Mouse (Mus musculus): ENCODE data around the gene Tnrc18. TPM values are rescaled to one million over a fixed set of nuclear protein-coding genes. Genes with fewer than 3 reads are reported as not detected.
A peak's percentile ranks its signal among the peaks of the same experiment; 100 is the strongest.

Gene Tnrc18
- polyA plus RNA-seq, 1 experiment from 2014 or later: 3.4 TPM

DNA sequence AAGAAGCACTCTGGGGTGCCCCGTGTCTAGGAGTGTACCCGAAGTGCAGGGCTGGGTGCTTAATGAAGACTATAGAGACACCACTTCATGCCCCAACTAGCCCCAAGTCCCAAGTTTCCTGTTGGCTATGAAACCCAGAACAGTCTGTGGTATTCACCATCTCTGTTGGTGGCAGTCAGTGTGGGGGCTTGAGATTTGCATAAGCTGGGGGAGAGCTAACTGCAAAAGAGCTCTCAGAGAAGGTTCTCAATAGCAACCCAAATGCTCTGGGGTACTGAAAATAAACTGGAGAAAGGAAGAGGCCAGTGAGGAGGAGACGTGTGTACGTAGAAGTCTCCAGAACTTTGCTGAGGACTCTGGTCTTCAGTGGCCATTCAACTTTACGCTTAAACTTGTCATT is 134.9 kb downstream of the Tnrc18 start:
- Histone ChIP-seq H3K4me3 (replicated peaks) (no peak overlapping the region), H3K4me1 (replicated peaks) (peaks cover 19% of the 10 kb centered on the region), H3K9me3 (replicated peaks) (no peaks in the 10 kb centered on the region), H3K4me2 (no peak overlapping the region), H3K9ac (no peak overlapping the region), H3K36me3 (replicated peaks) (no peaks in the 10 kb centered on the region), H3K27me3 (no peaks in the 10 kb centered on the region), H3K27ac (replicated peaks) (no peak overlapping the region)
- WGBS (ENCODE audit: insufficient replicate concordance): 69% methylated on average over 5 of the region's 5 CpGs
- no peak for ATAC-seq (ENCODE audit: insufficient read depth)

DNA sequence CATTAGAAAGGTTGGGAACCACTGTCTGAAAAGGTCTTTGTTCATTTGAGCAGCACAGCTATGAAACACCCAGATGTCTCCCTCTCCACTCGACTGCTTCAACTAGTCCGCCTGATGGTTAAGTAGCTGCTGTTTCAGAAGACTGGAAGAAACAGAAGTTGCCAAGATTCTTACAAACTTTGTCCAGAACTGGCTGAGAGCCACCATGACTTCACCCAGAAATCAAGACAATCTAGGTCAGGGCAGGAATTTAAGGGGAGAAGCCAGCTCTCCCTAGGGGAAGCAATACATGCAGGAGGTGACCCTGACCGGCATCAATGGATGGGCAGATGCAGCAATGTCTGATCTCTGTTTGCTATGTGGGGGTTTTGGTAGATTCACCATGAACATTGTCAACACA is 135.6 kb downstream of the Tnrc18 start:
- Histone ChIP-seq H3K9me3 (replicated peaks) (no peaks in the 10 kb centered on the region), H3K4me1 (replicated peaks) (peaks cover 21% of the 10 kb centered on the region)
- 67% methylated on average over 3 of the region's 3 CpGs for WGBS (ENCODE audit: insufficient replicate concordance)

DNA sequence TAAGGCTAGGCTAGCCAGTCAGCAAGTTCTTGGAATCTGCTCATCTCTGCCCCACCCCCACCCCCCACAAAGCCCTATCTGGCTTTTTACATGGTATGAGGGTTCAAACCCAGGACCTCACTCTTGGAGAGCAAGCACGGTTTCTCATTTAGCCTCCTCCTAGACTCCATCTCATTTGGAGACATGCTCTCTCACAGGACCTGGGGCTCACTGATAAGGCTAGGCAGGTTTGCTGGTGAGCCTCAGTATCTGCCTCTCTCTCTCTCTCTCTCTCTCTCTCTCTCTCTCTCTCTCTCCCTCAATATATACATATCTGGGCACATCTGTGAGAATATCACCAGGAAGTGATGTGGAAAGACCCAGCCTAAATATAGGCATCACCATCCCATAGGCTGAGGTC is 138.4 kb downstream of the Tnrc18 start:
- Histone ChIP-seq H3K36me3 (replicated peaks) (no peaks in the 10 kb centered on the region), H3K9ac (no peak overlapping the region), H3K4me3 (replicated peaks) (no peak overlapping the region), H3K9me3 (replicated peaks) (no peaks in the 10 kb centered on the region), H3K27me3 (no peaks in the 10 kb centered on the region), H3K27ac (replicated peaks) (no peak overlapping the region), H3K4me2 (no peak overlapping the region), H3K4me1 (replicated peaks) (peaks cover 21% of the 10 kb centered on the region)
- WGBS (ENCODE audit: insufficient replicate concordance): 14% methylated on average over 1 of the region's 1 CpGs
- ATAC-seq (ENCODE audit: insufficient read depth): peak; percentile 61

More for the DNA sequence above, 135.6 kb downstream of the Tnrc18 start:
- Histone ChIP-seq H3K27me3 (no peaks in the 10 kb centered on the region), H3K4me3 (replicated peaks) (no peak overlapping the region), H3K27ac (replicated peaks) (no peak overlapping the region), H3K9ac (no peak overlapping the region), H3K36me3 (replicated peaks) (no peaks in the 10 kb centered on the region), H3K4me2 (no peak overlapping the region)
- no peak for ATAC-seq (ENCODE audit: insufficient read depth)

DNA sequence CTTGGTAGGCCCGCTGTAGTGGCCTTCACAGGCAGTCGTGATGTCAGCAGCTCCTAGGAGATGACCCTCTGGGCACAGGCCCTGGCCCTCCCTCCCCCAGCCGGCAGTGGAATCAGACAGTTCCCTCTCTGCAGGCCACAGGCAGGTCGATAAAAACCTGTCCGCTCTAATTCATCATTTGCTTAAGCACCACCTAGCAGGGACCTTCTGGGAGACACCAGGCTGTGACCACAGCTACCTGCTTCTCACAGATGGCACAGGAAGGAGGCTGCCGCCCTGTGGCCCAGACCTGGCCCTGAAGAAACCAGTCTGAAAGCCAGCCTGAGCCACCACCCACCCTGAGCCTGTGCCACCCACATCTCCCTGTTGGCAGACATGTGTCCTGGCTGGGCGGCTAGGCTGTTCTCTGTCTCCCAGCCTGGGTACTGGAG is 139.3 kb downstream of the Tnrc18 start:
- Histone ChIP-seq H3K9me3 (replicated peaks) (no peaks in the 10 kb centered on the region), H3K27ac (replicated peaks) (no peak overlapping the region), H3K4me2 (no peak overlapping the region), H3K4me3 (replicated peaks) (no peak overlapping the region), H3K9ac (no peak overlapping the region), H3K4me1 (replicated peaks) (peaks cover 21% of the 10 kb centered on the region), H3K27me3 (no peaks in the 10 kb centered on the region), H3K36me3 (replicated peaks) (no peaks in the 10 kb centered on the region)
- ATAC-seq (ENCODE audit: insufficient read depth): no peak
- 48% methylated on average over 7 of the region's 7 CpGs for WGBS (ENCODE audit: insufficient replicate concordance)

Other genes with a start within 250 kb of the Tnrc18 start
- 18.7 and 22.0 TPM in 2 replicates for gene Mmd2, start 208.9 kb downstream of the Tnrc18 start, polyA plus RNA-seq (2015; fragmentation: Nextera tagmentation; extraction: Ambion mirVana)
- 34.3 and 34.7 TPM in 2 replicates for gene Wipi2, start 190.0 kb downstream of the Tnrc18 start, polyA plus RNA-seq (2015; fragmentation: Nextera tagmentation; extraction: Ambion mirVana)
- 0.17 and 0.30 TPM in 2 replicates for gene Slc29a4, start 125.2 kb downstream of the Tnrc18 start, polyA plus RNA-seq (2015; fragmentation: Nextera tagmentation; extraction: Ambion mirVana)
- gene Fbxl18, start 77.8 kb upstream of the Tnrc18 start, polyA plus RNA-seq (2015; fragmentation: Nextera tagmentation; extraction: Ambion mirVana): 3.3 and 4.2 TPM in 2 replicates
- 5,733 and 6,728 TPM in 2 replicates for gene Actb, start 89.1 kb upstream of the Tnrc18 start, polyA plus RNA-seq (2015; fragmentation: Nextera tagmentation; extraction: Ambion mirVana)
- 23.0 and 23.4 TPM in 2 replicates for gene Fscn1, start 142.7 kb upstream of the Tnrc18 start, polyA plus RNA-seq (2015; fragmentation: Nextera tagmentation; extraction: Ambion mirVana)